Mouse (Mus musculus): ENCODE results near the gene Plk5. TPM values are rescaled to one million over a fixed set of nuclear protein-coding genes. Genes with fewer than 3 reads are reported as not detected.

Plk5 gene
- total and polyA plus RNA-seq, 2 experiments: 1.4 to 6.6 TPM

- WGBS: 77% methylated on average over 7 of the region's 7 CpGs
- Histone ChIP-seq H3K9ac (ENCODE audit: low read depth, low read length) (no peak overlapping the region), H3K27me3 (ENCODE audit: control insufficient read depth, insufficient read depth, low read length) (no peaks in the 10 kb centered on the region), H3K36me3 (ENCODE audit: control insufficient read depth, insufficient read depth, low read length) (no peaks in the 10 kb centered on the region), H3K79me2 (ENCODE audit: control insufficient read depth, insufficient read depth, low read length) (peaks cover 7% of the 10 kb centered on the region), H3K4me3 (ENCODE audit: insufficient read depth, low read depth, low read length) (no peak overlapping the region), H3K27ac (replicated peaks; ENCODE audit: insufficient read depth, low read depth, low read length) (no peak overlapping the region), H3K4me1 (ENCODE audit: control insufficient read depth, insufficient read depth, low read length) (peaks cover 12% of the 10 kb centered on the region; the same call in 1 of the 2 replicates)
- DNase-seq (ENCODE audit: extremely low read depth, low read depth, low spot score): no peak
- no peak for TF ChIP-seq CTCF (IDR thresholded peaks at IDR 0.05; ENCODE audit: low read depth, low read length)
- TF ChIP-seq POLR2A (IDR thresholded peaks at IDR 0.05; ENCODE audit: extremely low read depth, insufficient read depth, low read length): no peak
Measured at GRCm38 (mm10) chr10:80385310-80385709, 29.1 kb downstream of the Plk5 start.

GRCm38 (mm10) chr10:80385811-80386734 lies 29.8 kb downstream of the Plk5 start:
- no peaks in the 10 kb centered on the region for H3K27me3 ChIP-seq (ENCODE audit: control insufficient read depth, insufficient read depth, low read length)
- WGBS: 25% methylated on average over 34 of the region's 34 CpGs
- peaks cover 12% of the 10 kb centered on the region; the same call in 1 of the 2 replicates for H3K4me1 ChIP-seq (ENCODE audit: control insufficient read depth, insufficient read depth, low read length)
- TF ChIP-seq POLR2A (IDR thresholded peaks at IDR 0.05; ENCODE audit: extremely low read depth, insufficient read depth, low read length): no peak
- no peak for TF ChIP-seq CTCF (IDR thresholded peaks at IDR 0.05; ENCODE audit: low read depth, low read length)
- peak overlapping the region; percentile 78 for H3K9ac ChIP-seq (ENCODE audit: low read depth, low read length)
- H3K27ac ChIP-seq (replicated peaks; ENCODE audit: insufficient read depth, low read depth, low read length): no peak overlapping the region
- DNase-seq (ENCODE audit: extremely low read depth, low read depth, low spot score): no peak
- peaks cover 7% of the 10 kb centered on the region for H3K79me2 ChIP-seq (ENCODE audit: control insufficient read depth, insufficient read depth, low read length)
- H3K4me3 ChIP-seq (ENCODE audit: insufficient read depth, low read depth, low read length): peak overlapping the region; percentile 57; the same call in 1 of the 2 replicates
- no peaks in the 10 kb centered on the region for H3K36me3 ChIP-seq (ENCODE audit: control insufficient read depth, insufficient read depth, low read length)

- WGBS: 6% methylated on average over 92 of the region's 94 CpGs
- TF ChIP-seq CTCF (IDR thresholded peaks at IDR 0.05; ENCODE audit: low read depth, low read length) (no peak), POLR2A (IDR thresholded peaks at IDR 0.05; ENCODE audit: extremely low read depth, insufficient read depth, low read length) (no peak)
Measured at GRCm38 (mm10) chr10:80386735-80387471, 30.6 kb downstream of the Plk5 start.

GRCm38 (mm10) chr10:80387522-80387959 lies 31.3 kb downstream of the Plk5 start, which contains the start of gene Mex3d:
Mex3d (minus strand) TSS chr10:80387659.
- TF ChIP-seq POLR2A (IDR thresholded peaks at IDR 0.05; ENCODE audit: extremely low read depth, insufficient read depth, low read length) (peak; percentile 55; the same call in 1 of the 2 replicates), CTCF (IDR thresholded peaks at IDR 0.05; ENCODE audit: low read depth, low read length) (no peak)
- peak within 1 kb of the TSS; percentile 62 for H3K4me3 ChIP-seq (ENCODE audit: insufficient read depth, low read depth, low read length)
- H3K36me3 ChIP-seq (ENCODE audit: control insufficient read depth, insufficient read depth, low read length): no peaks in the 10 kb centered on the region; the same call in 1 of the 2 replicates
- H3K4me1 ChIP-seq (ENCODE audit: control insufficient read depth, insufficient read depth, low read length): peaks cover 12% of the 10 kb centered on the region; the same call in 1 of the 2 replicates
- H3K27ac ChIP-seq (replicated peaks; ENCODE audit: insufficient read depth, low read depth, low read length): peak within 1 kb of the TSS; percentile 9
- H3K27me3 ChIP-seq (ENCODE audit: control insufficient read depth, insufficient read depth, low read length): no peaks in the 10 kb centered on the region
- H3K9ac ChIP-seq (ENCODE audit: low read depth, low read length): peak within 1 kb of the TSS; percentile 78
- H3K79me2 ChIP-seq (ENCODE audit: control insufficient read depth, insufficient read depth, low read length): peaks cover 7% of the 10 kb centered on the region
- peak; percentile 40 for DNase-seq (ENCODE audit: extremely low read depth, low read depth, low spot score)
- WGBS: 20% methylated on average over 57 of the region's 61 CpGs

More at GRCm38 (mm10) chr10:80386735-80387471, 30.6 kb downstream of the Plk5 start:
- Histone ChIP-seq H3K36me3 (ENCODE audit: control insufficient read depth, insufficient read depth, low read length) (no peaks in the 10 kb centered on the region; the same call in 1 of the 2 replicates), H3K9ac (ENCODE audit: low read depth, low read length) (peak overlapping the region; percentile 78), H3K27ac (replicated peaks; ENCODE audit: insufficient read depth, low read depth, low read length) (no peak overlapping the region), H3K27me3 (ENCODE audit: control insufficient read depth, insufficient read depth, low read length) (no peaks in the 10 kb centered on the region), H3K79me2 (ENCODE audit: control insufficient read depth, insufficient read depth, low read length) (peaks cover 7% of the 10 kb centered on the region), H3K4me3 (ENCODE audit: insufficient read depth, low read depth, low read length) (peak overlapping the region; percentile 57), H3K4me1 (ENCODE audit: control insufficient read depth, insufficient read depth, low read length) (peaks cover 12% of the 10 kb centered on the region; the same call in 1 of the 2 replicates)
- no peak for DNase-seq (ENCODE audit: extremely low read depth, low read depth, low spot score)

GRCm38 (mm10) chr10:80388731-80389130 lies 32.5 kb downstream of the Plk5 start:
- no peak for DNase-seq (ENCODE audit: extremely low read depth, low read depth, low spot score)
- WGBS: 47% methylated on average over 2 of the region's 2 CpGs
- no peak overlapping the region for H3K9ac ChIP-seq (ENCODE audit: low read depth, low read length)
- peaks cover 12% of the 10 kb centered on the region; the same call in 1 of the 2 replicates for H3K4me1 ChIP-seq (ENCODE audit: control insufficient read depth, insufficient read depth, low read length)
- H3K27ac ChIP-seq (replicated peaks; ENCODE audit: insufficient read depth, low read depth, low read length): no peak overlapping the region
- peaks cover 1% of the 10 kb centered on the region; the same call in 1 of the 2 replicates for H3K36me3 ChIP-seq (ENCODE audit: control insufficient read depth, insufficient read depth, low read length)
- no peaks in the 10 kb centered on the region for H3K27me3 ChIP-seq (ENCODE audit: control insufficient read depth, insufficient read depth, low read length)
- no peak overlapping the region for H3K4me3 ChIP-seq (ENCODE audit: insufficient read depth, low read depth, low read length)
- H3K79me2 ChIP-seq (ENCODE audit: control insufficient read depth, insufficient read depth, low read length): peaks cover 7% of the 10 kb centered on the region
- TF ChIP-seq CTCF (IDR thresholded peaks at IDR 0.05; ENCODE audit: low read depth, low read length): no peak
- TF ChIP-seq POLR2A (IDR thresholded peaks at IDR 0.05; ENCODE audit: extremely low read depth, insufficient read depth, low read length): no peak
